Mouse (Mus musculus) macrophage (primary cell): Measurements from ENCODE around the gene Irf1. TPM values are rescaled to one million over a fixed set of nuclear protein-coding genes. Genes with fewer than 3 reads are reported as not detected.
A peak's percentile ranks its signal among the peaks of the same experiment; 100 is the strongest.

Experiments used
- H3K27ac ChIP-seq: fragments of 350-480 bp; formaldehyde crosslinking; 2 replicates; pipeline ENCODE4 v1.9.0; 2021
- H3K36me3 ChIP-seq: fragments of 350-480 bp; formaldehyde crosslinking; 2 replicates; pipeline ENCODE4 v1.9.0; 2021; ENCODE audit errors: inconsistent target
- H3K4me3 ChIP-seq: fragments of 350-480 bp; formaldehyde crosslinking; 2 replicates; pipeline ENCODE4 v1.9.0; 2021; ENCODE audit errors: inconsistent target
- H3K79me2 ChIP-seq: fragments of 350-480 bp; formaldehyde crosslinking; 2 replicates; pipeline ENCODE4 v1.9.0; 2021; ENCODE audit errors: inconsistent target
- WGBS: methylation state at CpG from one replicate; pipeline ENCODE4 v1.1.7; 2026; ENCODE audit warnings: inconsistent platforms; ENCODE audit not compliant: missing documents; 5-methylcytosine and 5-hydroxymethylcytosine counted together
- polyA plus RNA-seq: library from polyadenylated mRNA; stranded (reverse); fragments of 250-400 nt; gene quantifications from 3 replicates; pipeline ENCODE4 v1.2.4, GENCODE M21; 2018; ENCODE audit warnings: inconsistent platforms
- total RNA-seq, 78 experiments: library from RNA; depleted of rRNA; stranded (reverse); fragments of 250-400 nt; gene quantifications; 1 replicate in 9 of 78; 2 replicates in 24 of 78; 3 replicates in 43 of 78; 4 replicates in 2 of 78; pipeline ENCODE4 v1.2.4; 2018; ENCODE audit warnings: inconsistent platforms in 56 of 78

Irf1 gene
- 1,000 to 10,000 TPM in 16 of 26 experiments, 100 to 1,000 TPM in 10; 182 to 4,122 (median 1,484) TPM for total RNA-seq (2018; cell fraction: chromatin; rRNA removed)
- 1,000 to 10,000 TPM in 3 of 26 experiments, 100 to 1,000 TPM in 20, 10 to 100 TPM in 3; 70.8 to 1,263 (median 454) TPM for total RNA-seq (2018; cell fraction: cytosol; rRNA removed)
- total RNA-seq (2018; cell fraction: nucleus; rRNA removed) = 1,000 to 10,000 TPM in 16 of 26 experiments, 100 to 1,000 TPM in 10; 125 to 4,136 (median 1,548) TPM
- 39.6 to 162 TPM (median 77.3 TPM) in 3 replicates for polyA plus RNA-seq

DNA sequence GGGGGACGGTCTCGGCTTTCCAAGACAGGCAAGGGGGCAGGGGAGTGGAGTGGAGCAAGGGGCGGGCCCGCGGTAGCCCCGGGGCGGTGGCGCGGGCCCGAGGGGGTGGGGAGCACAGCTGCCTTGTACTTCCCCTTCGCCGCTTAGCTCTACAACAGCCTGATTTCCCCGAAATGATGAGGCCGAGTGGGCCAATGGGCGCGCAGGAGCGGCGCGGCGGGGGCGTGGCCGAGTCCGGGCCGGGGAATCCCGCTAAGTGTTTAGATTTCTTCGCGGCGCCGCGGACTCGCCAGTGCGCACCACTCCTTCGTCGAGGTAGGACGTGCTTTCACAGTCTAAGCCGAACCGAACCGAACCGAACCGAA lies at the start of gene Irf1:
Gene Irf1 (plus strand): TSS at position 255 of the 365 bp plus-strand sequence.
- peak within 1 kb of the TSS; percentile 72 for H3K27ac ChIP-seq
- under 1% methylated on average over 34 of the region's 40 CpGs for WGBS
- H3K4me3 ChIP-seq = peak within 1 kb of the TSS; percentile 93
- peaks cover 47% of the 10 kb centered on the region for H3K79me2 ChIP-seq
- H3K36me3 ChIP-seq = peaks cover 21% of the 10 kb centered on the region

DNA sequence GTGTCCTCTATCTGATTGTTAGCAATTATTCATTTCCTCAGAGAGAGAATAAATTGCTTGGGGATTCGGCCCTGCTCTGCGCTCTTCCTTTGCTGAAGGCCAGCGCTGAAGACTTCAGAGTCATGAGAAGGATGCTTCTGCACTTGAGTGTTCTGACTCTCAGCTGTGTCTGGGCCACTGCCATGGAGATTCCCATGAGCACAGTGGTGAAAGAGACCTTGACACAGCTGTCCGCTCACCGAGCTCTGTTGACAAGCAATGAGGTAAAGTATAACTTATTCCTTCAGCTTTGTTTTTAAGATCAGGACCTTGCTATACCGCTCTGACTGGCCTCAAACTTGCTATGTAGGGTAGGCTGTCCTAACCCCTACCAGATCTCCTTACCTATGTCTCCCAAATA lies 49.1 kb upstream of the Irf1 start, which contains the start of gene Il5:
Gene Il5 (plus strand): TSS at position 80 of the 400 bp plus-strand sequence.
- H3K36me3 ChIP-seq = no peaks in the 10 kb centered on the region

GRCm38 (mm10) chr11:53731457-53731856 lies 38.4 kb upstream of the Irf1 start:
- Histone ChIP-seq H3K4me3 (no peak overlapping the region), H3K79me2 (no peaks in the 10 kb centered on the region), H3K36me3 (no peaks in the 10 kb centered on the region), H3K27ac (no peak overlapping the region)
- WGBS = 78% methylated on average over 7 of the region's 7 CpGs

More for the DNA sequence above, 49.1 kb upstream of the Irf1 start, which contains the start of gene Il5:
- Histone ChIP-seq H3K27ac (no peak within 1 kb of the TSS), H3K79me2 (no peaks in the 10 kb centered on the region), H3K4me3 (no peak within 1 kb of the TSS)
- WGBS = 92% methylated on average over 6 of the region's 6 CpGs

- Histone ChIP-seq H3K27ac (no peak overlapping the region), H3K36me3 (no peaks in the 10 kb centered on the region), H3K79me2 (no peaks in the 10 kb centered on the region), H3K4me3 (no peak overlapping the region)
- 73% methylated on average over 8 of the region's 8 CpGs for WGBS
These were observed 37.6 kb upstream of the Irf1 start for GRCm38 (mm10) chr11:53732244-53732643.

DNA sequence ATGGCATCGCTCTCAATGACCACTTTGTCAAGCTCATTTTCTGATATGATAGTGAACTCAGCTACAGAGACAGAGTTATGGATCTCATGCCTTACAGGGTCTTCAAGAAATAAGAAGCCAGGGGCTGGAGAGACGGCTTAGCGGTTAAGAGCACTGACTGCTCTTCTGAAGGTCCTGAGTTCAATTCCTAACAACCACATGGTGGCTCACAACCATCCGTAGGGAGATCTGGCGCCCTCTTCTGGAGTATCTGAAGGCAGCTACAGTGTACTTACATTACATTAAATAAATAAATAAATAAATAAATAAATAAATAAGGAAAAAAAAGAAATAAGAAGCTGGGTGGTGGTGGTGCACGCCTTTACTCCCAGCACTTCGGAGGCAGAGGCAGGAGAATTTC lies 36.0 kb upstream of the Irf1 start:
- H3K36me3 ChIP-seq = no peaks in the 10 kb centered on the region
- H3K4me3 ChIP-seq = no peak overlapping the region
- H3K27ac ChIP-seq = no peak overlapping the region
- WGBS = 81% methylated on average over 5 of the region's 7 CpGs
- no peaks in the 10 kb centered on the region for H3K79me2 ChIP-seq

- no peak overlapping the region for H3K4me3 ChIP-seq
- no peaks in the 10 kb centered on the region for H3K36me3 ChIP-seq
- 88% methylated on average over 1 of the region's 2 CpGs for WGBS
- H3K79me2 ChIP-seq = no peaks in the 10 kb centered on the region
- no peak overlapping the region for H3K27ac ChIP-seq
These were observed 35.4 kb upstream of the Irf1 start for GRCm38 (mm10) chr11:53734431-53734830.

GRCm38 (mm10) chr11:53734970-53735681 lies 34.7 kb upstream of the Irf1 start:
- no peak overlapping the region for H3K27ac ChIP-seq
- 55% methylated on average over 18 of the region's 18 CpGs for WGBS
- H3K79me2 ChIP-seq = no peaks in the 10 kb centered on the region
- H3K4me3 ChIP-seq = no peak overlapping the region
- no peaks in the 10 kb centered on the region for H3K36me3 ChIP-seq

GRCm38 (mm10) chr11:53735682-53736245 lies 34.0 kb upstream of the Irf1 start:
- Histone ChIP-seq H3K4me3 (no peak overlapping the region), H3K36me3 (no peaks in the 10 kb centered on the region), H3K79me2 (no peaks in the 10 kb centered on the region), H3K27ac (no peak overlapping the region)
- WGBS = 23% methylated on average over 17 of the region's 17 CpGs

DNA sequence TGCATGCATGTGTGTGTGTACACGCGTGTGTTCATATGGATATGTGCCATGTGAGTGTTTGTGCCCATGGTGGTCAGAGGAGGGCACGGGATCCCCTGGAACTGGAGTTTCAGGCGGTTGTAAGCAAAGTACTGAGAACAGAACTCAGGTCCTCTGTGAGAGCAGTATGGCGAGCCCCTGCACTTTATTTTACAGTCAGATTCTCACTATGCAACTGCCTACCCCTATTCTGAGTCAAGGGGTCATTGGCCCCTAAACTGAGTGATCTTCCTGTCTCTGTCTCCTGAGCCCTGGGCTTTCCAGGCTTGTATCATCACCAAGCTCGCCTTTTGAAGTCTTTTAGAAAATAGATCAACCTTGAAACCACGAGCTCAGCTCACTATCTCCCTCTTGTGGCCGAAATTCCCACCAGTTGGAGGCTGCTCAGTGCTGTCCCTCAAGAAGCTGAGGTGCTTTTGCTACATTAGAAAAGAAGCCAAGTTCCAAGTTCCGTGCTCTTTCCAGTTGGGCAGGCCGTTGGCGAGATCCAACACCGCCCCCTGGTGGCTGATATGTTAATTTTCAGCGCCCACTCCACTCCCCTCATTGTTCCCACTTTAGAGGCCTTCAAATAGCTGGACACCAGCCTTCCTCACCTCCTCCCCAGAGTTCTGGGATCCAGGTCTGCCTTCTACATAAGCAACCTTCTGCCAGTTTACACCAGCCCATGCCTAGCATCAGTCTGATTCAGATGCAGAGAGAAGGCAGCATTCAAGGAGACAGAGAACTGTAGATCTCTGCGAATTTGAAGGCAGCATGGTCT lies 32.8 kb upstream of the Irf1 start:
- Histone ChIP-seq H3K36me3 (no peaks in the 10 kb centered on the region), H3K79me2 (no peaks in the 10 kb centered on the region), H3K4me3 (no peak overlapping the region), H3K27ac (no peak overlapping the region)
- 53% methylated on average over 14 of the region's 14 CpGs for WGBS

DNA sequence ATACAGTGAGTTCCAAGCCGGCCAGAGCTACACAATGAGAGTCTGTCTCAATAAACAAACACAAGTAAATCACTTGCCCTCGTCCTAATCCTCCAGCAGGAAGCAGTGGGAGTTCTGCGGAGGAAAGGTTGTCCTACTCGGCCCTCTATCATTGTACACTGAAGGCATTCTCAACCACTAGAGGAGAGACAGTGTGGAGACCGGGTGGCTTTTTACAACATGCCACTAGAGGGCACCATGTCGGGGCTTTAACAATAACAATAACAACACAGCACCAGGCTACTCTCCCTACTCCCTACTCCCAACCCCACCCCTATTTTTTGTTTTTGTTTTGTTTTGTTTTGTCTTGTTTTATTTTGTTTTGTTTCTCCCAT lies 32.3 kb upstream of the Irf1 start:
- no peak overlapping the region for H3K27ac ChIP-seq
- WGBS = 42% methylated on average over 6 of the region's 6 CpGs
- H3K4me3 ChIP-seq = no peak overlapping the region
- H3K36me3 ChIP-seq = no peaks in the 10 kb centered on the region
- no peaks in the 10 kb centered on the region for H3K79me2 ChIP-seq

DNA sequence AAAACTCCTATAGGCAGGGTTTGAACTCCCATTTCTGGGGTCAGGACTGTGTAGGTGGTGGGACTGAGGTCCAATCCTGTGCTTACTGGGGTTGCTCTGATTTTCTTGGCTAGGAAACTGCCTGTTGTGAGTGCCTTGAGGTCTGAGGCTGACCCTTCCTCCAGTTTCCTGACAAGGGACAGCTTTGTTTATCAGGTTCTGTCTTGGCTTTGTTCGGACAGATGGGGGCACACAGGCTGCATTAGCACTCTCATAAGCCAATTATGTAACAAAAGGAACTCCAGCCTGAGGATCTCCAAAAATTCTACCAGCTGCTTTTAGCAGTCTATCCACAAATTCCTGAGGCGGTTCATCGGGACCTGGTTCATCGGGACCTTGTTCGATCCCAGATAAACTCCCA lies 27.5 kb upstream of the Irf1 start:
- no peaks in the 10 kb centered on the region for H3K36me3 ChIP-seq
- 85% methylated on average over 5 of the region's 5 CpGs for WGBS
- H3K4me3 ChIP-seq = no peak overlapping the region
- no peaks in the 10 kb centered on the region for H3K79me2 ChIP-seq
- no peak overlapping the region for H3K27ac ChIP-seq

DNA sequence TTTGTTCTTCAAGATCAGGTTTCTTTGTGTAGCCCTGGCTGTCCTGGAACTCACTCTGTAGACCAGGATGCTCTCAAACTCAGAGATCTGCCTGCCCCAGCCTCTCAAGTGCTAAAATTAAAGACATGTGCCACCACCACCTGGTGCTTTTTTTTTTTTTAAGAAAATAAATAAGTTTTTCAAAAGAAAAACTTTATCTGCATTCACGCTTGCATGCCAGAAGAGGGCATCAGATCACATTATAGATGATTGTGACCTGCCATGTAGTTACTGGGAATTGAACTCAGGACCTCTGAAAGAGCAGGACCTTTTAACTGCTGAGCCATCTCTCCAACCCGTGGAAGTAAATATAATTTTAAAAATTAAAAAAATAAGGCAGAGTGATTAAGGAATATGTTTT lies 24.6 kb upstream of the Irf1 start:
- 92% methylated on average over 2 of the region's 2 CpGs for WGBS

GRCm38 (mm10) chr11:53747985-53748384 lies 21.8 kb upstream of the Irf1 start:
- H3K4me3 ChIP-seq = no peak overlapping the region
- no peaks in the 10 kb centered on the region for H3K79me2 ChIP-seq
- no peaks in the 10 kb centered on the region for H3K36me3 ChIP-seq
- H3K27ac ChIP-seq = no peak overlapping the region
- WGBS = 34% methylated on average over 9 of the region's 9 CpGs

More for the DNA sequence above, 24.6 kb upstream of the Irf1 start:
- H3K4me3 ChIP-seq = no peak overlapping the region
- H3K36me3 ChIP-seq = no peaks in the 10 kb centered on the region
- H3K27ac ChIP-seq = no peak overlapping the region
- no peaks in the 10 kb centered on the region for H3K79me2 ChIP-seq

GRCm38 (mm10) chr11:53748614-53749013 lies 21.2 kb upstream of the Irf1 start:
- H3K36me3 ChIP-seq = no peaks in the 10 kb centered on the region
- WGBS = 4% methylated on average over 6 of the region's 6 CpGs
- H3K27ac ChIP-seq = no peak overlapping the region
- H3K79me2 ChIP-seq = no peaks in the 10 kb centered on the region
- no peak overlapping the region for H3K4me3 ChIP-seq
